Comparison of ENCODE assay signal across 23 mouse cellular contexts in genomic region chr5:34198615-34199014, GRCm38 (mm10). TPM values are rescaled to one million over a fixed set of nuclear protein-coding genes. Genes with fewer than 3 reads are reported as not detected.
DNase-seq lines count a peak whose midpoint lies in the region; ATAC-seq and TF ChIP-seq lines count a peak whose summit lies in the region.
"Had no signal": no experiment of that assay in that cellular context is flagged by ENCODE, and none has a peak within 500 bp of the region (broad histone marks: within the 10 kb centered on the region; RNA-seq: fewer than 3 reads in every experiment).

No protein-coding gene starts in this region.

- no peak overlapping the region for H3K4me3 ChIP-seq in forebrain, embryonic 16.5 days (replicated peaks; ENCODE audit: low read length)
- H3K4me3 ChIP-seq in midbrain, postnatal 0 days (ENCODE audit: low read depth, low read length) = no peak overlapping the region
- H3K4me3 ChIP-seq: embryonic facial prominence, embryonic 12.5 days; forebrain, embryonic 15.5 days; heart, adult 2 months; heart, embryonic 15.5 days; hindbrain, embryonic 13.5 days had no signal

- no peaks in the 10 kb centered on the region for H3K9me3 ChIP-seq in forebrain, embryonic 16.5 days (ENCODE audit: control insufficient read depth, low read length)
- no peaks in the 10 kb centered on the region for H3K9me3 ChIP-seq in midbrain, postnatal 0 days (ENCODE audit: low read length)
- H3K9me3 ChIP-seq: embryonic facial prominence, embryonic 12.5 days; forebrain, embryonic 15.5 days; heart, embryonic 15.5 days; hindbrain, embryonic 13.5 days had no signal

- peaks cover 11% of the 10 kb centered on the region for H3K4me1 ChIP-seq in forebrain, embryonic 16.5 days (replicated peaks; ENCODE audit: control insufficient read depth, insufficient read depth, low read length)
- H3K4me1 ChIP-seq in midbrain, postnatal 0 days (ENCODE audit: insufficient read depth, low read length) = no peaks in the 10 kb centered on the region
- H3K4me1 ChIP-seq: embryonic facial prominence, embryonic 12.5 days; hindbrain, embryonic 13.5 days had no signal

- no peak overlapping the region for H3K4me2 ChIP-seq in forebrain, embryonic 16.5 days (ENCODE audit: low read length)
- no peak overlapping the region for H3K4me2 ChIP-seq in midbrain, postnatal 0 days (ENCODE audit: low read depth, low read length, poor library complexity, severe bottlenecking)
- H3K4me2 ChIP-seq: embryonic facial prominence, embryonic 12.5 days; forebrain, embryonic 15.5 days; heart, embryonic 11.5 days; heart, embryonic 15.5 days; hindbrain, embryonic 13.5 days had no signal

- no peaks in the 10 kb centered on the region for H3K36me3 ChIP-seq in forebrain, embryonic 16.5 days (ENCODE audit: control insufficient read depth, insufficient read depth)
- H3K36me3 ChIP-seq in midbrain, postnatal 0 days (ENCODE audit: insufficient read depth, low read length) = peaks cover 11% of the 10 kb centered on the region
- H3K36me3 ChIP-seq: embryonic facial prominence, embryonic 12.5 days; forebrain, embryonic 15.5 days; heart, embryonic 15.5 days had no signal

- 91% methylated on average over 6 of the region's 6 CpGs for WGBS in forebrain, embryonic 16.5 days
- WGBS in midbrain, postnatal 0 days = 86% methylated on average over 6 of the region's 6 CpGs

- H3K27ac ChIP-seq in forebrain, embryonic 16.5 days (ENCODE audit: low read length) = no peak overlapping the region
- no peak overlapping the region for H3K27ac ChIP-seq in midbrain, postnatal 0 days (ENCODE audit: low read depth, low read length)
- H3K27ac ChIP-seq: embryonic facial prominence, embryonic 12.5 days; forebrain, embryonic 15.5 days; heart, adult 2 months; heart, embryonic 15.5 days; hindbrain, embryonic 13.5 days; hindbrain, postnatal 0 days had no signal

- TF ChIP-seq CTCF in midbrain, postnatal 0 days (IDR thresholded peaks at IDR 0.05) = no peak

- peak; percentile 20 for DNase-seq in cerebellum, adult 9-10 months
- DNase-seq in cerebellum, postnatal 4 days (ENCODE audit: low spot score in 2 of 2) = no peak
- peak; percentile 70 for DNase-seq in CD4-positive helper T cell, adult 2 months (ENCODE audit: low read depth, low spot score)
- peak; percentile 60 for DNase-seq in induced T-regulatory cell, adult 2 months (ENCODE audit: low read depth)
- peak; percentile 54 for DNase-seq in thymus, postnatal 14 days
- no peak for DNase-seq in midbrain, postnatal 0 days (ENCODE audit: low spot score)
- DNase-seq: adrenal gland, adult 8-10 months; adrenal gland, postnatal 36 days; cerebellum, adult 2 months; cerebellum, postnatal 14 days; gastrocnemius, postnatal 14 days; heart, adult 2 months; heart, postnatal 14 days had no signal

- H3K9ac ChIP-seq in forebrain, embryonic 16.5 days (replicated peaks; ENCODE audit: low read depth, low read length) = no peak overlapping the region
- no peak overlapping the region for H3K9ac ChIP-seq in midbrain, postnatal 0 days (replicated peaks; ENCODE audit: low read length, poor library complexity, severe bottlenecking)
- H3K9ac ChIP-seq: embryonic facial prominence, embryonic 12.5 days; forebrain, embryonic 15.5 days; heart, embryonic 15.5 days; hindbrain, embryonic 13.5 days had no signal

- ATAC-seq in frontal cortex, adult (ENCODE audit: low TSS enrichment) = no peak
- no peak for ATAC-seq in forebrain, embryonic 16.5 days
- no peak for ATAC-seq in midbrain, postnatal 0 days (ENCODE audit: low FRiP score)
- ATAC-seq: activated CD4-positive, CD25-positive, alpha-beta regulatory T cell, adult 4 months; forebrain, embryonic 15.5 days; hindbrain, postnatal 0 days had no signal

- H3K27me3 ChIP-seq in forebrain, embryonic 16.5 days (replicated peaks; ENCODE audit: control insufficient read depth, insufficient read depth, low read length) = no peaks in the 10 kb centered on the region
- H3K27me3 ChIP-seq in midbrain, postnatal 0 days (ENCODE audit: insufficient read depth, low read length) = no peaks in the 10 kb centered on the region
- H3K27me3 ChIP-seq: embryonic facial prominence, embryonic 12.5 days; forebrain, embryonic 15.5 days; heart, embryonic 15.5 days; hindbrain, embryonic 13.5 days had no signal

RNA-seq across cellular contexts. Expression of gene Mxd4, which starts 11.1 kb away (rescaled TPM):
- polyA plus RNA-seq in forebrain, embryonic 16.5 days (2015; fragmentation: Nextera tagmentation; extraction: Ambion mirVana) = 37.1 and 47.2 TPM in 2 replicates
- total RNA-seq in midbrain, postnatal 0 days (2014; rRNA removed) = 87.3 and 90.2 TPM in 2 replicates
- polyA plus RNA-seq in midbrain, postnatal 0 days (2015; fragmentation: Nextera tagmentation; extraction: Ambion mirVana) = 16.7 and 18.7 TPM in 2 replicates

RNA-seq across cellular contexts. Expression of gene Haus3, which starts 29.3 kb away (rescaled TPM):
- 18.0 and 23.1 TPM in 2 replicates for polyA plus RNA-seq in forebrain, embryonic 16.5 days (2015; fragmentation: Nextera tagmentation; extraction: Ambion mirVana)
- 7.6 and 9.9 TPM in 2 replicates for total RNA-seq in midbrain, postnatal 0 days (2014; rRNA removed)
- polyA plus RNA-seq in midbrain, postnatal 0 days (2015; fragmentation: Nextera tagmentation; extraction: Ambion mirVana) = 8.2 and 10.3 TPM in 2 replicates

RNA-seq across cellular contexts. Expression of gene Poln, which starts 29.4 kb away (rescaled TPM):
- polyA plus RNA-seq in forebrain, embryonic 16.5 days (2015; fragmentation: Nextera tagmentation; extraction: Ambion mirVana) = 0.37 and 0.73 TPM in 2 replicates
- total RNA-seq in midbrain, postnatal 0 days (2014; rRNA removed) = 0.05 and 0.42 TPM in 2 replicates
- polyA plus RNA-seq in midbrain, postnatal 0 days (2015; fragmentation: Nextera tagmentation; extraction: Ambion mirVana) = 0.67 and 0.90 TPM in 2 replicates
- total RNA-seq: hematopoietic stem cell, adult 5-6 weeks had no signal

Comparison
In these comparisons a context has a peak if more than half of its experiments do, and no peak if none do; other contexts are left out.
1. DNase-seq: peak in cerebellum, adult 9-10 months (single experiment), CD4-positive helper T cell, adult 2 months (single experiment), induced T-regulatory cell, adult 2 months (single experiment) and thymus, postnatal 14 days (single experiment); none in cerebellum, postnatal 4 days (0 of 2) and midbrain, postnatal 0 days (single experiment).